Mouse (Mus musculus) forebrain, embryonic 12.5 days (tissue): ENCODE results near the gene Cdc27. TPM values are rescaled to one million over a fixed set of nuclear protein-coding genes. Genes with fewer than 3 reads are reported as not detected.
A peak's percentile ranks its signal among the peaks of the same experiment; 100 is the strongest.

ENCODE experiments used
- ATAC-seq: fragments of 200-750 bp; cut with Nextera tagmentation; 2 replicates; pipeline ENCODE4 v1.8.0; 2017; ENCODE audit warnings: moderate TSS enrichment; ENCODE audit not compliant: low FRiP score
- H3K27ac ChIP-seq: fragments of 300-500 bp; sonication (generic); 2 replicates; pipeline ENCODE4 v1.5.1; 2016; ENCODE audit warnings: mild to moderate bottlenecking
- H3K27me3 ChIP-seq: fragments of 300-500 bp; sonication (generic); 2 replicates; pipeline ENCODE4 v1.6.1; 2016; ENCODE audit warnings: mild to moderate bottlenecking
- H3K36me3 ChIP-seq: fragments of 300-500 bp; sonication (generic); replicated peaks from 2 replicates; pipeline ENCODE4 v1.6.1; 2016; ENCODE audit warnings: mild to moderate bottlenecking
- H3K4me1 ChIP-seq: fragments of 300-500 bp; sonication (generic); 2 replicates; pipeline ENCODE4 v1.6.1; 2016
- H3K4me2 ChIP-seq: fragments of 300-500 bp; sonication (generic); 2 replicates; pipeline ENCODE4 v1.6.1; 2016; ENCODE audit warnings: mild to moderate bottlenecking, moderate library complexity
- H3K4me3 ChIP-seq: fragments of 300-500 bp; sonication (generic); replicated peaks from 2 replicates; pipeline ENCODE4 v1.5.1; 2016; ENCODE audit warnings: mild to moderate bottlenecking
- H3K9ac ChIP-seq: fragments of 300-500 bp; sonication (generic); 2 replicates; pipeline ENCODE4 v1.6.1; 2016; ENCODE audit warnings: mild to moderate bottlenecking
- H3K9me3 ChIP-seq: fragments of 300-500 bp; sonication (generic); 2 replicates; pipeline ENCODE4 v1.6.1; 2016
- WGBS: fragments of 180-500 bp; shearing (Covaris S2); methylation state at CpG from one replicate; pipeline ENCODE4 v1.1.7; 2016; 5-methylcytosine and 5-hydroxymethylcytosine counted together
- polyA plus RNA-seq: library from polyadenylated mRNA; unstranded; fragments of >200 nt; fragmentation: Nextera tagmentation; extraction: Ambion mirVana; gene quantifications from 2 replicates; pipeline ENCODE4 v1.2.1, GENCODE M21; 2016

Cdc27 gene
- 52.6 and 53.7 TPM in 2 replicates for polyA plus RNA-seq

- ATAC-seq, result peak; percentile 97
- under 1% methylated on average over 35 of the region's 35 CpGs for WGBS
- no peaks in the 10 kb centered on the region for H3K9me3 ChIP-seq
These were observed at the start of gene Cdc27, which contains the start of gene Myl4 for GRCm38 (mm10) chr11:104550406-104550974. TSS of gene Cdc27 (minus strand) at chr11:104550620. TSS of gene Myl4 (plus strand) at chr11:104550663.

GRCm38 (mm10) chr11:104599265-104599945 is 49.0 kb upstream of the Cdc27 start:
- H3K4me2 ChIP-seq, result no peak overlapping the region
- WGBS, result 88% methylated on average over 13 of the region's 13 CpGs
- H3K4me1 ChIP-seq, result no peaks in the 10 kb centered on the region
- no peak overlapping the region for H3K4me3 ChIP-seq
- no peaks in the 10 kb centered on the region for H3K9me3 ChIP-seq
- no peak overlapping the region for H3K9ac ChIP-seq
- no peak overlapping the region for H3K27ac ChIP-seq
- no peak for ATAC-seq
- no peaks in the 10 kb centered on the region for H3K36me3 ChIP-seq
- H3K27me3 ChIP-seq, result no peaks in the 10 kb centered on the region

More at GRCm38 (mm10) chr11:104550406-104550974, at the start of gene Cdc27, which contains the start of gene Myl4:
- Histone ChIP-seq H3K9ac (peak within 1 kb of the TSS; percentile 99), H3K36me3 (peaks cover 1% of the 10 kb centered on the region; the same call in 1 of the 2 replicates), H3K4me1 (peaks cover 13% of the 10 kb centered on the region), H3K27ac (peak within 1 kb of the TSS; percentile 85), H3K4me3 (peak within 1 kb of the TSS; percentile 94), H3K27me3 (0 out of 2 replicates have a peak, but pooled peaks cover 10% of the 10 kb centered on the region), H3K4me2 (peak within 1 kb of the TSS; percentile 78)

GRCm38 (mm10) chr11:104596365-104596764 is 45.9 kb upstream of the Cdc27 start:
- Histone ChIP-seq H3K4me2 (no peak overlapping the region), H3K4me1 (no peaks in the 10 kb centered on the region), H3K9ac (no peak overlapping the region), H3K4me3 (no peak overlapping the region), H3K36me3 (no peaks in the 10 kb centered on the region), H3K9me3 (no peaks in the 10 kb centered on the region), H3K27ac (no peak overlapping the region), H3K27me3 (no peaks in the 10 kb centered on the region)
- 88% methylated on average over 10 of the region's 10 CpGs for WGBS
- no peak for ATAC-seq

DNA sequence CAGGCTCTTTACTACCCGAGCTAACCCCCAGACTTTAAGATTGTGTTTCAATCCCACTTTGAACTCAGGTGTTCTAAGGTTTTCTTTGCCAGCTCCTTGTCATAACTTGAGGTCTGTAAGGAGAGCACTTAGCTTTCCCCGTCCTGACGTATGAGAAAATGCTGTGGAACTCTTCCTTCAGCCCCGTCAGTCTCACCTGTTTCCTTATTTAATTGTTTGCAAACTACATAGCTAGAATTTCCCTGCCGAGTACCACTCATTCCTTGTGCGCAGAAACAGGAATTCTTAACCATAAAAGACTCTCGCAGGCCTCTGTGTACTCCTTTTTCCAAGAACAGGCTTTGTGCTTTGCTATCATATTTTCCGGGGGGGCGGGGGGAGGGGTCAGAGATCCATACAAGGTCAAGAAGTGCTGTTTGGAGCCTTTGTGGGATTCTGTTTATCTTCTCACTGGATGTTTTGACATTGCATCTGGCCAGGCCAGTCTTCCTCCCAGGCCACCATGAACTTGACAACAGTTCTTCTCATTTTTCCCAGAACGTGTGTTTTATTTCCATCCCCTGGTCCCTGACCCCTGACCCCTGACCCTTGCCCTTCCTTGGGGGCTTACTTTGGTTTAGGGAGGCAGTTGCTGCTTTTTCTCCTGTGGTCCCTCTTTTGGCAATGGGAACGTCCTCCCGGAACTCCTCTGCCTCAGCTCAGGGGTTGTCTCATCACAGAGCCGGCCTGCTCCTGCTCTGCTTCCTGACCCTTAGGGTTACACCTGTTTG is 41.8 kb upstream of the Cdc27 start:
- Histone ChIP-seq H3K4me1 (no peaks in the 10 kb centered on the region), H3K9me3 (peaks cover 9% of the 10 kb centered on the region; the same call in 1 of the 2 replicates), H3K4me3 (no peak overlapping the region), H3K36me3 (no peaks in the 10 kb centered on the region), H3K4me2 (no peak overlapping the region), H3K9ac (no peak overlapping the region), H3K27me3 (no peaks in the 10 kb centered on the region), H3K27ac (no peak overlapping the region)
- ATAC-seq, result no peak
- WGBS, result 81% methylated on average over 13 of the region's 13 CpGs

DNA sequence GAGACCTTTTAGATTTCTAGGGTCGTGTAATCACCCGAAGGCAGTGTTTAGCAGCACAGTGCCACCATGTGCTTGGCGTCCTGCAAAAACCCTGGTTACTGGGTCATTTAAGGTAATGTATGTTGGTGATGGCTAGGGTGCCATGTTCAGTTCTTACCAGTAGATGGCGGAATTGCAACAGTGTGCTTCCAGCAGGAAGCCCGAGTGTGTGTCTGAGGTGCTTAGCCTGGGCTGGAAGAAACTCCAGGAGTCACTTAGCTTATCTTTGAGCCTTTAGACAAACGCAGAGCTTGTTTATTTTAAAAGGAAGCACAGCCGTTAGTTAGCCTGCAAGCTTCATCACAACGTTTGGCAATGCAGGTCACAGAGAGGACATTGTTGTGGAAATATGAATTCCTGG is 39.7 kb upstream of the Cdc27 start:
- Histone ChIP-seq H3K27ac (no peak overlapping the region), H3K4me1 (no peaks in the 10 kb centered on the region), H3K4me3 (no peak overlapping the region), H3K27me3 (no peaks in the 10 kb centered on the region), H3K4me2 (no peak overlapping the region), H3K9ac (no peak overlapping the region), H3K36me3 (no peaks in the 10 kb centered on the region), H3K9me3 (peaks cover 9% of the 10 kb centered on the region; the same call in 1 of the 2 replicates)
- WGBS, result 6% methylated on average over 8 of the region's 8 CpGs
- ATAC-seq, result no peak

DNA sequence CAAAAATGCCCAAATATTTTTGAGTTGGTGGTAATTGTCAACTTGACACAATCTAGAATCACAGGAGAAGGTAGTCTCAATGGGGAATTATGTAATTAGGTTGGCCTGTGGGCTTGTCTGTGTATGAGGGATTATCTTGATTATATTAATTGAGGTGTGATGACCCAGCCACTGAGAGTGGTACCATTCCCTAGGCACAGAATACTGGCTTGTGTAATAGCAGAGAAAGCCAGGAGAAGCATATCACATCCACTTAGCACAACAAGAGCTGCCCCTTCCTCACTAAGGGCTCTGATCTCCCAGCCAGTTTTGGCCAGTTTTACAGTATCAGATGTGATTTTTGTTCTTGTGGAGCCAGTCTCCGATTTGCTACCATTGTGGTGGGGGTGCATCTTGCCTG is 39.1 kb upstream of the Cdc27 start:
- Histone ChIP-seq H3K4me3 (no peak overlapping the region), H3K4me2 (no peak overlapping the region), H3K9me3 (peaks cover 9% of the 10 kb centered on the region; the same call in 1 of the 2 replicates), H3K36me3 (no peaks in the 10 kb centered on the region), H3K9ac (no peak overlapping the region), H3K27me3 (no peaks in the 10 kb centered on the region), H3K4me1 (no peaks in the 10 kb centered on the region), H3K27ac (no peak overlapping the region)
- 83% methylated on average over 1 of the region's 1 CpGs for WGBS
- no peak for ATAC-seq

GRCm38 (mm10) chr11:104588513-104588912 is 38.1 kb upstream of the Cdc27 start:
- H3K4me2 ChIP-seq, result no peak overlapping the region
- H3K4me1 ChIP-seq, result no peaks in the 10 kb centered on the region
- no peak overlapping the region for H3K27ac ChIP-seq
- H3K36me3 ChIP-seq, result no peaks in the 10 kb centered on the region
- H3K4me3 ChIP-seq, result no peak overlapping the region
- no peaks in the 10 kb centered on the region for H3K27me3 ChIP-seq
- no peak overlapping the region for H3K9ac ChIP-seq
- WGBS, result 88% methylated on average over 2 of the region's 2 CpGs
- H3K9me3 ChIP-seq, result peaks cover 9% of the 10 kb centered on the region; the same call in 1 of the 2 replicates
- no peak for ATAC-seq

GRCm38 (mm10) chr11:104587904-104588303 is 37.5 kb upstream of the Cdc27 start:
- 89% methylated on average over 9 of the region's 9 CpGs for WGBS
- ATAC-seq, result no peak
- no peak overlapping the region for H3K27ac ChIP-seq
- no peak overlapping the region for H3K9ac ChIP-seq
- H3K4me1 ChIP-seq, result no peaks in the 10 kb centered on the region
- H3K9me3 ChIP-seq, result peaks cover 9% of the 10 kb centered on the region; the same call in 1 of the 2 replicates
- no peaks in the 10 kb centered on the region for H3K27me3 ChIP-seq
- H3K4me2 ChIP-seq, result no peak overlapping the region
- H3K36me3 ChIP-seq, result no peaks in the 10 kb centered on the region
- no peak overlapping the region for H3K4me3 ChIP-seq

GRCm38 (mm10) chr11:104585495-104585894 is 35.1 kb upstream of the Cdc27 start:
- Histone ChIP-seq H3K27ac (no peak overlapping the region), H3K4me3 (no peak overlapping the region), H3K36me3 (no peaks in the 10 kb centered on the region), H3K4me2 (no peak overlapping the region), H3K9me3 (peaks cover 9% of the 10 kb centered on the region; the same call in 1 of the 2 replicates), H3K27me3 (no peaks in the 10 kb centered on the region), H3K4me1 (no peaks in the 10 kb centered on the region), H3K9ac (no peak overlapping the region)
- 74% methylated on average over 5 of the region's 5 CpGs for WGBS
- no peak for ATAC-seq

GRCm38 (mm10) chr11:104582630-104583364 is 32.4 kb upstream of the Cdc27 start:
- Histone ChIP-seq H3K9ac (no peak overlapping the region), H3K4me3 (no peak overlapping the region), H3K9me3 (no peaks in the 10 kb centered on the region), H3K4me2 (no peak overlapping the region), H3K36me3 (no peaks in the 10 kb centered on the region), H3K27me3 (no peaks in the 10 kb centered on the region), H3K27ac (no peak overlapping the region), H3K4me1 (no peaks in the 10 kb centered on the region; the same call in 1 of the 2 replicates)
- ATAC-seq, result no peak
- 68% methylated on average over 13 of the region's 13 CpGs for WGBS

DNA sequence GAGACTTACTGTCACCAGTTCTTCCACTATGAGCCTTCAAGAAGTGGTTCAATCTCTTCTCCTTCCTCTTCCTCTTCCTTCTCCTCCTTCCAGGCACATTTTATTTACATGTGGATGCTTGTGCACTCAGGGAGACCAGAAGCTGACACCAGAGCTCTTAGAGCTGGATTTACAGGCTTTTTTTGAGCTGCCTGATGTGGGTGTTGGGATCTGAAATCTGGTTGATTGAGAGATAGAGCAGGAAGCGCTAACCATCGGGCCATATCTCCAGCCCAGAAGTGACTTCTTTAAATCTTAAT is 31.8 kb upstream of the Cdc27 start:
- Histone ChIP-seq H3K4me2 (no peak overlapping the region), H3K4me3 (no peak overlapping the region), H3K36me3 (no peaks in the 10 kb centered on the region), H3K9me3 (no peaks in the 10 kb centered on the region), H3K27me3 (no peaks in the 10 kb centered on the region), H3K4me1 (no peaks in the 10 kb centered on the region; the same call in 1 of the 2 replicates), H3K9ac (no peak overlapping the region), H3K27ac (no peak overlapping the region)
- WGBS, result 92% methylated on average over 2 of the region's 2 CpGs
- ATAC-seq, result no peak
